Mouse (Mus musculus) left cerebral cortex, adult 18-20 months (tissue): Measurements from ENCODE around the gene Pllp. TPM values are rescaled to one million over a fixed set of nuclear protein-coding genes. Genes with fewer than 3 reads are reported as not detected.

Experiments
- DNase-seq, 2 experiments: peaks; one replicate each; pipeline ENCODE4 v3.0.0; 2021 to 2022; ENCODE audit warnings: low spot score in 2 of 2, mixed read lengths in 1 of 2
- total RNA-seq, 2 experiments: library from RNA; stranded (reverse); gene quantifications; 2 replicates each; pipeline ENCODE4 v1.2.3; 2021

Gene Pllp
- total RNA-seq, 2 experiments from 2014 or later, result 26.7 to 31.3 TPM

- DNase-seq, result no peak
These were observed 38.0 kb downstream of the Pllp start for GRCm38 (mm10) chr8:94658031-94658430.

GRCm38 (mm10) chr8:94654994-94655393 lies 41.1 kb downstream of the Pllp start:
- no peak for DNase-seq

- DNase-seq, result no peak
These were observed 43.1 kb downstream of the Pllp start for GRCm38 (mm10) chr8:94652951-94653350.

GRCm38 (mm10) chr8:94649496-94649895 lies 46.6 kb downstream of the Pllp start:
- DNase-seq, result no peak

- peak in 1 of 2 experiments; percentile 3 for DNase-seq
These were observed 49.9 kb downstream of the Pllp start for GRCm38 (mm10) chr8:94646165-94646564.

- no peak for DNase-seq
These were observed 50.9 kb downstream of the Pllp start for GRCm38 (mm10) chr8:94645202-94645601.

GRCm38 (mm10) chr8:94641938-94642337 lies 54.1 kb downstream of the Pllp start:
- no peak for DNase-seq

GRCm38 (mm10) chr8:94641183-94641582 lies 54.9 kb downstream of the Pllp start:
- DNase-seq, result no peak

GRCm38 (mm10) chr8:94634211-94634610 lies 61.9 kb downstream of the Pllp start:
- DNase-seq, result no peak

GRCm38 (mm10) chr8:94633564-94634194 lies 62.4 kb downstream of the Pllp start:
- no peak for DNase-seq

Other genes with a start within 250 kb of the Pllp start
- gene Cpne2, start 163.3 kb downstream of the Pllp start, total RNA-seq, result 10 to 100 TPM; 22.3 to 22.7 TPM
- 10 to 100 TPM; 27.4 to 29.2 TPM for gene Rspry1, start 94.3 kb downstream of the Pllp start, total RNA-seq
- gene Fam192a, start 94.3 kb downstream of the Pllp start, total RNA-seq, result 10 to 100 TPM; 37.5 to 42.1 TPM
- 100 to 1,000 TPM; 135 to 140 TPM for gene Arl2bp, start 29.7 kb downstream of the Pllp start, total RNA-seq
- not detected for gene Ccl22, start 49.3 kb upstream of the Pllp start, total RNA-seq
- 100 to 1,000 TPM; 569 to 570 TPM for gene Cx3cl1, start 75.7 kb upstream of the Pllp start, total RNA-seq
- 1 to 10 TPM; 8.3 to 9.2 TPM for gene Ccl17, start 114.2 kb upstream of the Pllp start, total RNA-seq
- 10 to 100 TPM; 76.6 to 90.5 TPM for gene Coq9, start 142.0 kb upstream of the Pllp start, total RNA-seq
- 10 to 100 TPM; 72.3 to 75.6 TPM for gene Ciapin1, start 142.1 kb upstream of the Pllp start, total RNA-seq
- gene Polr2c, start 161.2 kb upstream of the Pllp start, total RNA-seq, result 10 to 100 TPM; 74.5 to 75.7 TPM
- gene Dok4, start 180.1 kb upstream of the Pllp start, total RNA-seq, result 10 to 100 TPM; 18.6 to 20.9 TPM
- gene Ccdc102a, start 221.8 kb upstream of the Pllp start, total RNA-seq, result 1 to 10 TPM; 1.5 to 1.9 TPM
- gene Adgrg5, start 227.4 kb upstream of the Pllp start, total RNA-seq, result not detected